Mouse (Mus musculus): ENCODE data around the gene Meis2.

DNA sequence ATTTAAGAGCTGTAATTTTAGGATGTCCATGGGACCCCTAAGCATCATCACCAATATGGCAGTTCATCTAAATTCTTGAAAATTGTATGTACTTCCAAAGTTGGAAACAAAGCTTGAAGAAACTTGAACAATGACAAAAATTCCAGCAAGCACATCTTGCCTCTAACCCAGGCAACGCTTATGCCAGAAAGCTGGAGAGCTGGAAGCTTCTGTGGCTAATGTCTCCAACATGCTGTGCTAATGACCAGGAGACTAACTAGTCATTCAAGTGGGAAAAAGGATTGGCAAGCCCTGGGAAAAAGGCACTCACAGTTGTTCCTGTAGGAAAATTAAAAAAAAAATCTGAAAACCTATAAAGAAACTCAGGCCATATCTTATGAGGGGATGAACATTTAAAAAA lies 127.7 kb downstream of the Meis2 start:
- no peak for TF ChIP-seq POLR2A (IDR thresholded peaks at IDR 0.05; ENCODE audit: borderline replicate concordance, low read depth, low read length)
- TF ChIP-seq CTCF (IDR thresholded peaks at IDR 0.05; ENCODE audit: low read depth, low read length): no peak
